Mouse (Mus musculus) liver, adult 2 months (tissue): ENCODE data around the gene Tenm2.

Experiments
- CTCF ChIP-seq: fragments of 200-500 bp; IDR thresholded peaks from 2 replicates; pipeline ENCODE4 v1.5.1; 2011; ENCODE audit warnings: low read depth, low read length, control low read depth
- POLR2A ChIP-seq: fragments of 200-500 bp; IDR thresholded peaks from 2 replicates; pipeline ENCODE4 v1.6.1; 2011; ENCODE audit warnings: low read length, control low read depth; ENCODE audit not compliant: insufficient read depth; ENCODE audit errors: extremely low read depth

DNA sequence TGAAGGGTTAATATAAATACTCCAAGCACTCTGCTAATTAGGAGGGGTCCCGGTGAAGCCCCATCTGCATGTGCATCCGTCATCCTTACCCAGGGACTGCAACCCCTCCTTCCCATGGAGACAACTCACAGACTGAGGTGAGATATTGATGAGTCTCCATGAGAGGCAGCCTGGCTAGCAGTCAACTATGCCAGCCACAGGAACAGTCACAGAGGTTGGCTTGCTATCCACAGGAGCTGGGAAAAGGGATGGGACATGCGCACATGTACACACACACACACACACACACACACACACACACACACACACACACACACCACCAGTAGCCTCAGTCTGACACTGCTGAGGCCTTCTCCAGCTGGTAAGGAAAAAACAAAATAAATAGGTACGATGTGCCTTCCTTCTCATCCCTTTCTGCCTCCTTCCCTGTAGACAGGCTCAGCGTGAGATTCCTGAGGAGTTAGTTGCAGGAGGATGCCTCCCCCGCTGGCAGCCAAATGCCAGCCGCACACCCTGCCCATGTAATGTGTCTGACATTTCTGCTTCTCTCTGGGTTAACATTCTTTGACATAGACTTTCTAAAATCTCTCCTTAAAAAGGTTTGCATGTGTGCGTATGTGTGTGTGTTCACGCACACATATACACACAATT lies 740.7 kb downstream of the Tenm2 start:
- TF ChIP-seq CTCF (no peak), POLR2A (no peak)
